Mouse (Mus musculus): Measurements from ENCODE around the gene Ulk2. TPM values are rescaled to one million over a fixed set of nuclear protein-coding genes. Genes with fewer than 3 reads are reported as not detected.

Ulk2 gene
- total and polyA plus RNA-seq, 3 experiments, result 9.4 to 10.3 TPM; not detected in 1

DNA sequence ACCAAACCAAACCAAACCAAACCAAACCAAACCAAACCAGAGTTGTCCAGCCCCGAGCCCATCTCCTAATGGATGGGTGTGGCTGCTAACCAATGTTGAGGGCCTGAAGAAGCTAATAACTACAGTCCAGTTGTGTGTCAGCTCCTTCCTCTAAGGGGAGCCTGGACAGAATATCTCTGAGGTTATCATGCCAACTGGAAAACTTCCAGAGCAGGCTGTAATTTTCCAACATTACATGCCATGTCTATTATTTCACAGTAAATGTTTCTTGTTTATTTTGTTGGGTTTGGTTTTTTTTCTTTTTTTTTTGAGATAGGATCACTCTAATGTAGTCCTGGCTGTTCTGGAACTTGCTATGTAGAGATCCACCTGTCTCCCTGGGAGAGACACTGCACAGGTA lies 4.4 kb upstream of the Ulk2 start:
- Histone ChIP-seq H3K79me2 (ENCODE audit: control insufficient read depth, insufficient read depth, low read length, poor library complexity) (peaks cover 5% of the 10 kb centered on the region; the same call in 1 of the 2 replicates), H3K4me3 (ENCODE audit: control insufficient read depth in 1 of 2, insufficient read depth in 1 of 2, low read depth in 2 of 2, low read length in 2 of 2) (no peak overlapping the region), H3K9me3 (replicated peaks; ENCODE audit: insufficient read depth, low read length) (no peaks in the 10 kb centered on the region), H3K9ac (ENCODE audit: control insufficient read depth, low read depth, low read length, poor library complexity, severe bottlenecking) (no peak overlapping the region), H3K4me1 (ENCODE audit: control insufficient read depth in 1 of 2, insufficient read depth in 2 of 2, low read length in 2 of 2) (no peaks in the 10 kb centered on the region), H3K27me3 (ENCODE audit: control insufficient read depth in 1 of 2, insufficient read depth in 2 of 2, low read length in 2 of 2) (no peaks in the 10 kb centered on the region), H3K27ac (ENCODE audit: control insufficient read depth, low read depth, low read length) (no peak overlapping the region), H3K36me3 (ENCODE audit: control insufficient read depth in 1 of 2, insufficient read depth in 2 of 2, low read length in 2 of 2) (no peaks in the 10 kb centered on the region)
- TF ChIP-seq EP300 (IDR thresholded peaks at IDR 0.05; ENCODE audit: low read depth in 1 of 2, low read length in 2 of 2) (no peak), KAT2A (conservative IDR thresholded peaks at IDR 0.05; ENCODE audit: low read depth, low read length) (no peak), ZMIZ1 (IDR thresholded peaks at IDR 0.05; ENCODE audit: low read depth, low read length) (no peak)
- no peak for DNase-seq (ENCODE audit: low read depth, low spot score)

GRCm38 (mm10) chr11:61855539-61855938 lies 666 bp upstream of the Ulk2 start:
- no peak for DNase-seq (ENCODE audit: low read depth, low spot score)
- Histone ChIP-seq H3K27me3 (ENCODE audit: control insufficient read depth in 1 of 2, insufficient read depth in 2 of 2, low read length in 2 of 2) (no peaks in the 10 kb centered on the region), H3K9me3 (replicated peaks; ENCODE audit: insufficient read depth, low read length) (no peaks in the 10 kb centered on the region), H3K4me3 (ENCODE audit: control insufficient read depth in 1 of 2, insufficient read depth in 1 of 2, low read depth in 2 of 2, low read length in 2 of 2) (peak overlapping the region; percentile 69 to 92), H3K27ac (ENCODE audit: control insufficient read depth, low read depth, low read length) (peak overlapping the region; percentile 70), H3K9ac (ENCODE audit: control insufficient read depth, low read depth, low read length, poor library complexity, severe bottlenecking) (peak overlapping the region; percentile 82), H3K79me2 (ENCODE audit: control insufficient read depth, insufficient read depth, low read length, poor library complexity) (peaks cover 5% of the 10 kb centered on the region; the same call in 1 of the 2 replicates), H3K36me3 (ENCODE audit: control insufficient read depth in 1 of 2, insufficient read depth in 2 of 2, low read length in 2 of 2) (peaks cover 0 to 14% of the 10 kb centered on the region in 2 experiments; a peak in 2 of 4 replicates), H3K4me1 (ENCODE audit: control insufficient read depth in 1 of 2, insufficient read depth in 2 of 2, low read length in 2 of 2) (peaks cover 0 to 15% of the 10 kb centered on the region in 2 experiments; a peak in 3 of 4 replicates)
- TF ChIP-seq MXI1 (IDR thresholded peaks at IDR 0.05; ENCODE audit: low read depth, low read length), result peak; percentile 65; the same call in 1 of the 2 replicates
- no peak for TF ChIP-seq TCF12 (IDR thresholded peaks at IDR 0.05; ENCODE audit: low read depth, low read length)
- no peak for TF ChIP-seq ZKSCAN1 (IDR thresholded peaks at IDR 0.05; ENCODE audit: low read depth, low read length)
- no peak for TF ChIP-seq MAZ (IDR thresholded peaks at IDR 0.05; ENCODE audit: low read depth, low read length)
- peak; percentile 40; the same call in 1 of the 2 replicates for TF ChIP-seq ZNF384 (IDR thresholded peaks at IDR 0.05; ENCODE audit: low read depth, low read length)
- TF ChIP-seq MEF2A (IDR thresholded peaks at IDR 0.05; ENCODE audit: extremely low read depth, insufficient replicate concordance, low read depth, low read length, poor library complexity, severe bottlenecking), result no peak
- TF ChIP-seq POLR2A (IDR thresholded peaks at IDR 0.05; ENCODE audit: control insufficient read depth in 1 of 2, insufficient read depth in 1 of 2, low read depth in 1 of 2, low read length in 2 of 2, poor library complexity in 1 of 2), result no peak
- no peak for TF ChIP-seq MYC (IDR thresholded peaks at IDR 0.05; ENCODE audit: low read depth, low read length)
- TF ChIP-seq MAFK (IDR thresholded peaks at IDR 0.05; ENCODE audit: borderline replicate concordance, low read depth, low read length), result no peak
- no peak for TF ChIP-seq ETS1 (IDR thresholded peaks at IDR 0.05; ENCODE audit: low read depth, low read length)
- TF ChIP-seq CTCF (IDR thresholded peaks at IDR 0.05 in 2 of 3, conservative IDR thresholded peaks at IDR 0.05 in 1 of 3; ENCODE audit: control insufficient read depth in 1 of 3, insufficient read depth in 1 of 3, low read depth in 2 of 3, low read length in 3 of 3, poor library complexity in 1 of 3, severe bottlenecking in 1 of 3), result no peak
- no peak for TF ChIP-seq GABPA (IDR thresholded peaks at IDR 0.05; ENCODE audit: low read depth, low read length)
- TF ChIP-seq UBTF (IDR thresholded peaks at IDR 0.05; ENCODE audit: borderline replicate concordance, insufficient read depth, low read depth, low read length), result no peak
- no peak for TF ChIP-seq NELFE (IDR thresholded peaks at IDR 0.05; ENCODE audit: low read depth, low read length)

All from MEL (cell line).